Mouse (Mus musculus) limb, embryonic 15.5 days (tissue): ENCODE measurements around the gene Hepacam2. TPM values are rescaled to one million over a fixed set of nuclear protein-coding genes. Genes with fewer than 3 reads are reported as not detected.

Source experiments
- ATAC-seq: fragments of 200-750 bp; cut with Nextera tagmentation; 2 replicates; pipeline ENCODE4 v1.8.0; 2017; ENCODE audit warnings: low read depth, moderate TSS enrichment; ENCODE audit not compliant: insufficient number of reproducible peaks, low FRiP score, low TSS enrichment
- H3K27ac ChIP-seq: fragments of 300-500 bp; sonication (generic); 2 replicates; pipeline ENCODE4 v1.5.1; 2015; ENCODE audit warnings: moderate library complexity, mild to moderate bottlenecking, inconsistent platforms
- H3K27me3 ChIP-seq: fragments of 300-500 bp; sonication (generic); 2 replicates; pipeline ENCODE4 v1.6.1; 2015; ENCODE audit warnings: inconsistent platforms
- H3K36me3 ChIP-seq: fragments of 300-500 bp; sonication (generic); 2 replicates; pipeline ENCODE4 v1.6.1; 2015; ENCODE audit warnings: inconsistent platforms
- H3K4me1 ChIP-seq: fragments of 300-500 bp; sonication (generic); 2 replicates; pipeline ENCODE4 v1.6.1; 2015; ENCODE audit warnings: inconsistent platforms
- H3K4me2 ChIP-seq: fragments of 300-500 bp; sonication (generic); 2 replicates; pipeline ENCODE4 v1.6.1; 2015; ENCODE audit warnings: mild to moderate bottlenecking, inconsistent platforms
- H3K4me3 ChIP-seq: fragments of 300-500 bp; sonication (generic); 2 replicates; pipeline ENCODE4 v1.5.1; 2015; ENCODE audit warnings: mild to moderate bottlenecking, inconsistent platforms
- H3K9ac ChIP-seq: fragments of 300-500 bp; sonication (generic); 2 replicates; pipeline ENCODE4 v1.6.1; 2015; ENCODE audit warnings: inconsistent platforms
- H3K9me3 ChIP-seq: fragments of 300-500 bp; sonication (generic); 2 replicates; pipeline ENCODE4 v1.6.1; 2016; ENCODE audit warnings: inconsistent platforms
- WGBS: fragments of 180-500 bp; shearing (Covaris S2); methylation state at CpG from one replicate; pipeline ENCODE4 v1.1.7; 2015; 5-methylcytosine and 5-hydroxymethylcytosine counted together
- polyA plus RNA-seq: library from polyadenylated mRNA; unstranded; fragments of >200 nt; fragmentation: Nextera tagmentation; extraction: Ambion mirVana; gene quantifications from 2 replicates; pipeline ENCODE4 v1.2.1, GENCODE M21; 2015

Gene Hepacam2
- polyA plus RNA-seq, 1 experiment from 2014 or later: 0.08 TPM

GRCm38 (mm10) chr6:3505289-3505688, 7.2 kb upstream of the Hepacam2 start:
- ATAC-seq: no peak
- no peaks in the 10 kb centered on the region for H3K36me3 ChIP-seq
- no peaks in the 10 kb centered on the region for H3K27me3 ChIP-seq
- H3K27ac ChIP-seq: no peak overlapping the region
- no peaks in the 10 kb centered on the region for H3K4me1 ChIP-seq
- no peak overlapping the region for H3K9ac ChIP-seq
- 29% methylated on average over 5 of the region's 5 CpGs for WGBS
- H3K4me2 ChIP-seq: no peak overlapping the region
- H3K9me3 ChIP-seq: no peaks in the 10 kb centered on the region
- H3K4me3 ChIP-seq: no peak overlapping the region

GRCm38 (mm10) chr6:3500286-3500685, 2.2 kb upstream of the Hepacam2 start:
- Histone ChIP-seq H3K36me3 (no peaks in the 10 kb centered on the region), H3K27ac (no peak overlapping the region), H3K4me3 (no peak overlapping the region), H3K4me2 (no peak overlapping the region), H3K27me3 (no peaks in the 10 kb centered on the region), H3K9ac (no peak overlapping the region), H3K4me1 (peaks cover 7% of the 10 kb centered on the region; the same call in 1 of the 2 replicates), H3K9me3 (no peaks in the 10 kb centered on the region)
- ATAC-seq: no peak
- 90% methylated on average over 3 of the region's 3 CpGs for WGBS

GRCm38 (mm10) chr6:3496210-3496609, 1.9 kb downstream of the Hepacam2 start:
- Histone ChIP-seq H3K36me3 (no peaks in the 10 kb centered on the region), H3K27ac (no peak overlapping the region), H3K4me1 (peaks cover 7% of the 10 kb centered on the region; the same call in 1 of the 2 replicates), H3K27me3 (no peaks in the 10 kb centered on the region), H3K4me3 (no peak overlapping the region), H3K9me3 (no peaks in the 10 kb centered on the region), H3K9ac (no peak overlapping the region), H3K4me2 (no peak overlapping the region)
- no peak for ATAC-seq
- WGBS: 6% methylated on average over 2 of the region's 2 CpGs

- Histone ChIP-seq H3K9ac (no peak overlapping the region), H3K4me1 (0 out of 2 replicates have a peak, but pooled peaks cover 4% of the 10 kb centered on the region), H3K27ac (no peak overlapping the region), H3K36me3 (no peaks in the 10 kb centered on the region), H3K4me2 (no peak overlapping the region), H3K4me3 (no peak overlapping the region), H3K9me3 (no peaks in the 10 kb centered on the region), H3K27me3 (no peaks in the 10 kb centered on the region)
- WGBS: 85% methylated on average over 5 of the region's 5 CpGs
- no peak for ATAC-seq
Measured at GRCm38 (mm10) chr6:3494285-3494684, 3.8 kb downstream of the Hepacam2 start.

GRCm38 (mm10) chr6:3487355-3487754, 10.7 kb downstream of the Hepacam2 start:
- ATAC-seq: no peak
- Histone ChIP-seq H3K36me3 (no peaks in the 10 kb centered on the region), H3K4me3 (no peak overlapping the region), H3K27me3 (no peaks in the 10 kb centered on the region), H3K4me2 (no peak overlapping the region), H3K9ac (no peak overlapping the region), H3K27ac (no peak overlapping the region), H3K4me1 (no peaks in the 10 kb centered on the region), H3K9me3 (no peaks in the 10 kb centered on the region)
- WGBS: 93% methylated on average over 1 of the region's 1 CpGs

- Histone ChIP-seq H3K9ac (no peak overlapping the region), H3K4me1 (no peaks in the 10 kb centered on the region), H3K4me2 (no peak overlapping the region), H3K27me3 (no peaks in the 10 kb centered on the region), H3K4me3 (no peak overlapping the region), H3K27ac (no peak overlapping the region), H3K36me3 (no peaks in the 10 kb centered on the region), H3K9me3 (no peaks in the 10 kb centered on the region)
- ATAC-seq: no peak
- 76% methylated on average over 3 of the region's 3 CpGs for WGBS
Measured at GRCm38 (mm10) chr6:3485133-3485532, 13.0 kb downstream of the Hepacam2 start.

GRCm38 (mm10) chr6:3481705-3482104, 16.4 kb downstream of the Hepacam2 start:
- no peak for ATAC-seq
- Histone ChIP-seq H3K4me1 (no peaks in the 10 kb centered on the region), H3K27ac (no peak overlapping the region), H3K9me3 (no peaks in the 10 kb centered on the region), H3K27me3 (no peaks in the 10 kb centered on the region), H3K4me2 (no peak overlapping the region), H3K9ac (no peak overlapping the region), H3K36me3 (no peaks in the 10 kb centered on the region), H3K4me3 (no peak overlapping the region)
- WGBS: 85% methylated on average over 3 of the region's 3 CpGs

GRCm38 (mm10) chr6:3479853-3480252, 18.2 kb downstream of the Hepacam2 start:
- no peak overlapping the region for H3K4me3 ChIP-seq
- H3K9ac ChIP-seq: no peak overlapping the region
- ATAC-seq: no peak
- no peaks in the 10 kb centered on the region for H3K4me1 ChIP-seq
- H3K36me3 ChIP-seq: no peaks in the 10 kb centered on the region
- no peak overlapping the region for H3K4me2 ChIP-seq
- H3K9me3 ChIP-seq: no peaks in the 10 kb centered on the region
- H3K27ac ChIP-seq: no peak overlapping the region
- no peaks in the 10 kb centered on the region for H3K27me3 ChIP-seq
- 34% methylated on average over 5 of the region's 5 CpGs for WGBS

- Histone ChIP-seq H3K4me2 (no peak overlapping the region), H3K36me3 (no peaks in the 10 kb centered on the region), H3K27ac (no peak overlapping the region), H3K27me3 (no peaks in the 10 kb centered on the region), H3K4me3 (no peak overlapping the region), H3K9ac (no peak overlapping the region), H3K9me3 (no peaks in the 10 kb centered on the region), H3K4me1 (no peaks in the 10 kb centered on the region)
- 41% methylated on average over 2 of the region's 2 CpGs for WGBS
- no peak for ATAC-seq
Measured at GRCm38 (mm10) chr6:3476299-3476698, 21.8 kb downstream of the Hepacam2 start.

GRCm38 (mm10) chr6:3470706-3471105, 27.4 kb downstream of the Hepacam2 start:
- 72% methylated on average over 2 of the region's 2 CpGs for WGBS
- ATAC-seq: no peak

GRCm38 (mm10) chr6:3468627-3469026, 29.5 kb downstream of the Hepacam2 start:
- H3K9me3 ChIP-seq: no peaks in the 10 kb centered on the region
- no peaks in the 10 kb centered on the region for H3K36me3 ChIP-seq
- H3K27me3 ChIP-seq: no peaks in the 10 kb centered on the region
- no peak overlapping the region for H3K4me3 ChIP-seq
- WGBS: 47% methylated on average over 1 of the region's 1 CpGs
- ATAC-seq: no peak
- H3K4me1 ChIP-seq: no peaks in the 10 kb centered on the region
- H3K27ac ChIP-seq: no peak overlapping the region
- H3K9ac ChIP-seq: no peak overlapping the region
- no peak overlapping the region for H3K4me2 ChIP-seq

More at GRCm38 (mm10) chr6:3470706-3471105, 27.4 kb downstream of the Hepacam2 start:
- H3K4me1 ChIP-seq: no peaks in the 10 kb centered on the region
- no peaks in the 10 kb centered on the region for H3K27me3 ChIP-seq
- H3K4me3 ChIP-seq: no peak overlapping the region
- no peak overlapping the region for H3K9ac ChIP-seq
- no peak overlapping the region for H3K4me2 ChIP-seq
- no peaks in the 10 kb centered on the region for H3K36me3 ChIP-seq
- no peak overlapping the region for H3K27ac ChIP-seq
- H3K9me3 ChIP-seq: no peaks in the 10 kb centered on the region

GRCm38 (mm10) chr6:3463594-3463993, 34.5 kb downstream of the Hepacam2 start:
- WGBS: 75% methylated on average over 2 of the region's 2 CpGs

GRCm38 (mm10) chr6:3463026-3463425, 35.1 kb downstream of the Hepacam2 start:
- H3K27me3 ChIP-seq: no peaks in the 10 kb centered on the region
- no peaks in the 10 kb centered on the region for H3K36me3 ChIP-seq
- no peak overlapping the region for H3K27ac ChIP-seq
- H3K9me3 ChIP-seq: no peaks in the 10 kb centered on the region
- WGBS: 62% methylated on average over 6 of the region's 6 CpGs
- H3K4me2 ChIP-seq: no peak overlapping the region
- no peak overlapping the region for H3K9ac ChIP-seq
- no peaks in the 10 kb centered on the region for H3K4me1 ChIP-seq
- no peak overlapping the region for H3K4me3 ChIP-seq
- no peak for ATAC-seq

More at GRCm38 (mm10) chr6:3463594-3463993, 34.5 kb downstream of the Hepacam2 start:
- Histone ChIP-seq H3K4me3 (no peak overlapping the region), H3K27ac (no peak overlapping the region), H3K9me3 (no peaks in the 10 kb centered on the region), H3K9ac (no peak overlapping the region), H3K36me3 (no peaks in the 10 kb centered on the region), H3K4me1 (no peaks in the 10 kb centered on the region), H3K27me3 (no peaks in the 10 kb centered on the region), H3K4me2 (no peak overlapping the region)
- no peak for ATAC-seq
